Mouse (Mus musculus): ENCODE results near the gene Eml1. TPM values are rescaled to one million over a fixed set of nuclear protein-coding genes. Genes with fewer than 3 reads are reported as not detected.

Eml1 gene
- total RNA-seq, 2 experiments from 2014 or later: 103 to 112 TPM

GRCm38 (mm10) chr12:108372241-108372640, 1.5 kb downstream of the Eml1 start:
- no peak for DNase-seq (ENCODE audit: low spot score in 2 of 2)

GRCm38 (mm10) chr12:108373611-108374010, 2.9 kb downstream of the Eml1 start:
- DNase-seq (ENCODE audit: low spot score in 2 of 2): no peak

GRCm38 (mm10) chr12:108374689-108375088, 3.9 kb downstream of the Eml1 start:
- no peak for DNase-seq (ENCODE audit: low spot score in 2 of 2)

- no peak for DNase-seq (ENCODE audit: low spot score in 2 of 2)
These were observed 7.8 kb downstream of the Eml1 start for GRCm38 (mm10) chr12:108378379-108379133.

GRCm38 (mm10) chr12:108386476-108387232, 15.9 kb downstream of the Eml1 start:
- no peak for DNase-seq (ENCODE audit: low spot score in 2 of 2)

- no peak for DNase-seq (ENCODE audit: low spot score in 2 of 2)
These were observed 19.0 kb downstream of the Eml1 start for GRCm38 (mm10) chr12:108389718-108390117.

- no peak for DNase-seq (ENCODE audit: low spot score in 2 of 2)
These were observed 21.7 kb downstream of the Eml1 start for GRCm38 (mm10) chr12:108392254-108393044.

GRCm38 (mm10) chr12:108393082-108393481, 22.3 kb downstream of the Eml1 start:
- no peak for DNase-seq (ENCODE audit: low spot score in 2 of 2)

- DNase-seq (ENCODE audit: low spot score in 2 of 2): peak; percentile 76 to 90
These were observed 22.9 kb downstream of the Eml1 start for GRCm38 (mm10) chr12:108393637-108394036.

GRCm38 (mm10) chr12:108394534-108395284, 24.0 kb downstream of the Eml1 start:
- no peak for DNase-seq (ENCODE audit: low spot score in 2 of 2)

- no peak for DNase-seq (ENCODE audit: low spot score in 2 of 2)
These were observed 24.5 kb downstream of the Eml1 start for GRCm38 (mm10) chr12:108395285-108395660.

- no peak for DNase-seq (ENCODE audit: low spot score in 2 of 2)
These were observed 25.6 kb downstream of the Eml1 start for GRCm38 (mm10) chr12:108396081-108396947.

- no peak for DNase-seq (ENCODE audit: low spot score in 2 of 2)
These were observed 27.9 kb downstream of the Eml1 start for GRCm38 (mm10) chr12:108398681-108399080.

- DNase-seq (ENCODE audit: low spot score in 2 of 2): no peak
These were observed 28.4 kb downstream of the Eml1 start for GRCm38 (mm10) chr12:108399191-108399590.

GRCm38 (mm10) chr12:108400951-108401350, 30.2 kb downstream of the Eml1 start:
- DNase-seq (ENCODE audit: low spot score in 2 of 2): no peak

- DNase-seq (ENCODE audit: low spot score in 2 of 2): peak in 1 of 2 experiments; percentile 44
These were observed 33.2 kb downstream of the Eml1 start for GRCm38 (mm10) chr12:108403957-108404356.

- DNase-seq (ENCODE audit: low spot score in 2 of 2): no peak
These were observed 38.3 kb downstream of the Eml1 start for GRCm38 (mm10) chr12:108409100-108409499.

- no peak for DNase-seq (ENCODE audit: low spot score in 2 of 2)
These were observed 39.9 kb downstream of the Eml1 start for GRCm38 (mm10) chr12:108410416-108411208.

GRCm38 (mm10) chr12:108414932-108415331, 44.2 kb downstream of the Eml1 start:
- DNase-seq (ENCODE audit: low spot score in 2 of 2): no peak
